Mouse (Mus musculus) embryonic facial prominence, embryonic 10.5 days (tissue): ENCODE data around the gene Dhx15. TPM values are rescaled to one million over a fixed set of nuclear protein-coding genes. Genes with fewer than 3 reads are reported as not detected.
A peak's percentile ranks its signal among the peaks of the same experiment; 100 is the strongest.

Experiments used
- DNase-seq: peaks from one replicate; pipeline ENCODE4 v3.0.0-alpha.2; 2017; ENCODE audit warnings: low spot score
- H3K27ac ChIP-seq: fragments of 300-500 bp; sonication (generic); replicated peaks from 2 replicates; pipeline ENCODE4 v1.5.1; 2016; ENCODE audit warnings: mild to moderate bottlenecking
- H3K27me3 ChIP-seq: fragments of 300-500 bp; sonication (generic); replicated peaks from 2 replicates; pipeline ENCODE4 v1.6.1; 2016; ENCODE audit warnings: low read depth, mild to moderate bottlenecking; ENCODE audit not compliant: poor library complexity, severe bottlenecking
- H3K36me3 ChIP-seq: fragments of 300-500 bp; sonication (generic); replicated peaks from 2 replicates; pipeline ENCODE4 v1.6.1; 2016; ENCODE audit warnings: mild to moderate bottlenecking, moderate library complexity
- H3K4me1 ChIP-seq: fragments of 300-500 bp; sonication (generic); 2 replicates; pipeline ENCODE4 v1.6.1; 2016
- H3K4me3 ChIP-seq: fragments of 300-500 bp; sonication (generic); 2 replicates; pipeline ENCODE4 v1.5.1; 2016; ENCODE audit warnings: mild to moderate bottlenecking, moderate library complexity
- H3K9me3 ChIP-seq: fragments of 300-500 bp; sonication (generic); 2 replicates; pipeline ENCODE4 v1.6.1; 2016; ENCODE audit warnings: mild to moderate bottlenecking
- WGBS: fragments of 180-500 bp; shearing (Covaris S2); methylation state at CpG from one replicate; pipeline ENCODE4 v1.1.7; 2016; 5-methylcytosine and 5-hydroxymethylcytosine counted together
- polyA plus RNA-seq: library from polyadenylated mRNA; unstranded; fragments of >200 nt; fragmentation: Nextera tagmentation; extraction: Ambion mirVana; gene quantifications from 2 replicates; pipeline ENCODE4 v1.2.1, GENCODE M21; 2016

Dhx15 gene
- polyA plus RNA-seq, 1 experiment from 2014 or later, result 214 TPM

- 86% methylated on average over 16 of the region's 16 CpGs for WGBS
- DNase-seq, result no peak
- Histone ChIP-seq H3K36me3 (peaks cover 49% of the 10 kb centered on the region), H3K4me1 (no peaks in the 10 kb centered on the region), H3K27me3 (no peaks in the 10 kb centered on the region), H3K4me3 (no peak overlapping the region), H3K9me3 (no peaks in the 10 kb centered on the region), H3K27ac (no peak overlapping the region)
Observed at GRCm38 (mm10) chr5:52135460-52136141, 54.7 kb downstream of the Dhx15 start.

DNA sequence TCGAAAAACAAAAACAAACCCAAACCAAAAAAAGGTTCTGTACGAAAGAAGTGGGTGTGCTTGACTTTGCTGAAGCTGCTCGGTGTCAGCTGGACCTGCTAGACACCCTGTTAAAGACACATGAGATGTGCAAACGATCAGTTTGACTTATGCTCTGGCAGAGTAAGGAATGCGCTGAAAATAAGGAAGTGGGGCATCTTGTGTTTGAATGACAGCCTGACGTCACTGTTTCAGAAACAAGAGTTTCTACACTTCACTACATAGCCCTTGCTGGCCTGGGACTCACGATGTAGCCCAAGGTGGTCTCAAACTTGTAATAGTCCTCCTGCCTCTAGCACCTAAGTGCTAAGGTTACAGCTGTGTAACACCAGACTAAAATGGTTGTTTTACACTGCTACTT is 57.5 kb downstream of the Dhx15 start:
- Histone ChIP-seq H3K4me1 (no peaks in the 10 kb centered on the region), H3K27ac (no peak overlapping the region), H3K4me3 (no peak overlapping the region), H3K36me3 (peaks cover 22% of the 10 kb centered on the region; the same call in 1 of the 2 replicates), H3K9me3 (no peaks in the 10 kb centered on the region), H3K27me3 (no peaks in the 10 kb centered on the region)
- no peak for DNase-seq
- 93% methylated on average over 7 of the region's 7 CpGs for WGBS

DNA sequence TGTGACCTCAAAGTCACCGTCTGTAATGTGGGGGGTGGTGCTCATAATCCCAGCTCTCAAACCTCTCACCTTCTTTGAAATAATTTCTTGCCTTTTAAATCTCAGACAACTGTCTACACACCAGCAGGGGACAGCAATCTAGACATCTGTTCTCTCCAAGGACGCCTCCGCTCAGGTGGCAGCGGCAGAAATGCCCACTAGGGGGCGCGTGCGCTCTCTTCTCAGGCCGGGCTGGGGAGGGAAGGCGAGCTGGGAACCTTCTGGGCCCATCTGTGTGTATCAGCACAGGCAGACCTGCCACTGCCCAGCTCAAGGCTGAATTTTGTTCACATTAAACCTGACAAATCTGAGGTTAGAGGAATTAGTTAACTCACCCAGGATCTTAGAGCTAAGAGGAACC is 58.2 kb downstream of the Dhx15 start:
- Histone ChIP-seq H3K27ac (no peak overlapping the region), H3K4me1 (no peaks in the 10 kb centered on the region), H3K27me3 (no peaks in the 10 kb centered on the region), H3K36me3 (peaks cover 15% of the 10 kb centered on the region; the same call in 1 of the 2 replicates), H3K4me3 (no peak overlapping the region), H3K9me3 (no peaks in the 10 kb centered on the region)
- peak; percentile 78 for DNase-seq
- WGBS, result 18% methylated on average over 9 of the region's 9 CpGs

GRCm38 (mm10) chr5:52131389-52131788 is 58.9 kb downstream of the Dhx15 start:
- Histone ChIP-seq H3K27ac (no peak overlapping the region), H3K4me3 (no peak overlapping the region), H3K36me3 (peaks cover 12% of the 10 kb centered on the region; the same call in 1 of the 2 replicates), H3K4me1 (peaks cover 1% of the 10 kb centered on the region; the same call in 1 of the 2 replicates), H3K9me3 (no peaks in the 10 kb centered on the region), H3K27me3 (no peaks in the 10 kb centered on the region)
- WGBS, result 90% methylated on average over 13 of the region's 13 CpGs
- no peak for DNase-seq

DNA sequence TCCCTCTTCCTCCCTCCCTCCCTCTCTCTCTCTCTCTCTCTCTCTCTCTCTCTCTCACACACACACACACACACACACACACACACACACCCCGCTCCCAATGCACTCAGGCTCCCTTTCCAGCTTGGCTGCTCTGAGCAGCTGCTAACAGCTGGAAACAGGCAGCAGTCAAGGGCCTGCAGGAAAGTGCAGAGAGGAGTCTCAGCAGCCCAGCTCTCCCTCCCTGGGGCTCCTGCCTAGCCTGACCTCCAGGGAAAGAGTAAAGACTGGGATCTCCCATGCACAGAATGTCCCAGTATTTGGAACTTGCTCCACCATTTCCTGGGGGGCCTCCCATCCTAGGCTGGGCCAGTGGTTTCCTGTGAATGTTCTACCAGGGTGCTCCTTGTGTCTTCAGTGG is 59.8 kb downstream of the Dhx15 start:
- no peaks in the 10 kb centered on the region for H3K27me3 ChIP-seq
- no peak overlapping the region for H3K27ac ChIP-seq
- no peaks in the 10 kb centered on the region for H3K9me3 ChIP-seq
- WGBS, result 81% methylated on average over 1 of the region's 1 CpGs
- peaks cover 4% of the 10 kb centered on the region; the same call in 1 of the 2 replicates for H3K4me1 ChIP-seq
- H3K36me3 ChIP-seq, result peaks cover 12% of the 10 kb centered on the region; the same call in 1 of the 2 replicates
- no peak for DNase-seq
- no peak overlapping the region for H3K4me3 ChIP-seq

- DNase-seq, result no peak
- Histone ChIP-seq H3K4me3 (no peak overlapping the region), H3K4me1 (peaks cover 4% of the 10 kb centered on the region; the same call in 1 of the 2 replicates), H3K27me3 (no peaks in the 10 kb centered on the region), H3K9me3 (no peaks in the 10 kb centered on the region), H3K36me3 (no peaks in the 10 kb centered on the region), H3K27ac (no peak overlapping the region)
- WGBS, result 66% methylated on average over 7 of the region's 7 CpGs
Observed at GRCm38 (mm10) chr5:52126263-52126662, 64.1 kb downstream of the Dhx15 start.

- Histone ChIP-seq H3K9me3 (no peaks in the 10 kb centered on the region), H3K27me3 (no peaks in the 10 kb centered on the region), H3K4me3 (no peak overlapping the region), H3K27ac (no peak overlapping the region), H3K36me3 (no peaks in the 10 kb centered on the region), H3K4me1 (peaks cover 4% of the 10 kb centered on the region; the same call in 1 of the 2 replicates)
- no peak for DNase-seq
- WGBS, result 78% methylated on average over 8 of the region's 8 CpGs
Observed at GRCm38 (mm10) chr5:52125854-52126253, 64.5 kb downstream of the Dhx15 start.

- no peak for DNase-seq
- H3K4me1 ChIP-seq, result peaks cover 4% of the 10 kb centered on the region; the same call in 1 of the 2 replicates
- H3K27ac ChIP-seq, result no peak overlapping the region
- H3K27me3 ChIP-seq, result peaks cover 13% of the 10 kb centered on the region; the same call in 1 of the 2 replicates
- WGBS, result 87% methylated on average over 6 of the region's 6 CpGs
- H3K4me3 ChIP-seq, result no peak overlapping the region
- no peaks in the 10 kb centered on the region for H3K9me3 ChIP-seq
- no peaks in the 10 kb centered on the region for H3K36me3 ChIP-seq
Observed at GRCm38 (mm10) chr5:52122146-52122545, 68.2 kb downstream of the Dhx15 start.

DNA sequence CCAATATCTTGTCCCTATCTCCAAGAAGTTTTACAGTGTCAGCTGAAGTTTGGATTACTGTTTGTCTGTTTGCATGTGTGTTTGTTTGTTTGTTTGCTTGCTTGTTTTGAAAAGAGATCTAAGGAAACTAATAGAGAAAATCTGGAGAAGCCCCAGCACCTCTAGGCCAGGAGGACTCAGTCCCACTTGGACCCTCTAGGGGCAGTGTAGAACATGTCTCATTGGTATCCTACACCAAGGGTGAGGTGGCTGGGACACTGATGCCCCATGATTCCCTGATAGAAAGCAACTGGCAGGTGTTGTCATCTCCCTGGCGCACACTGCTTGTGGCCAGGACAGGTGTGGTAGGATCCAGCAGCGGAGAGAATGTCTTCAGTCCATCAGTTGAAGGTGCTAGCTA is 70.5 kb downstream of the Dhx15 start:
- H3K27me3 ChIP-seq, result peaks cover 36% of the 10 kb centered on the region
- 70% methylated on average over 2 of the region's 2 CpGs for WGBS
- H3K4me1 ChIP-seq, result peaks cover 12% of the 10 kb centered on the region
- H3K36me3 ChIP-seq, result no peaks in the 10 kb centered on the region
- DNase-seq, result no peak
- no peak overlapping the region for H3K27ac ChIP-seq
- H3K9me3 ChIP-seq, result no peaks in the 10 kb centered on the region
- no peak overlapping the region for H3K4me3 ChIP-seq

DNA sequence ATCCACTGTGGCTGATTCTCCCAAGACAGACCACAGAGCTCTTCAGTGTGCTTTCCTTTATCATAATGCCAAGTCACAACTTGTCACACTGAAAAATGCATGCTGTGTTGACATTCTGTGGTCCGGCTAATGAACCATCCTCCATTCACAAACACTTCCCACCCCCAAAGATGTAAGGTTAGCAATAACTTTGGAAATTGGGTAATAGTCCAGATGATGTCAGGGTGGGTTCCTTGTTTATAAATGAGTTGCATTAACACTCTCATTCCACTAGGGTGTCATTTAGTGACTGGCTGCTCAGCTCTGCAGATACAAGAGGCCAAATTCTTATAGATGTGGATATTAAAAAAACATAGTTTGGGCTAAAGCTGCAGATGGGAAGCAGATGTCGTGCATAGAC is 71.1 kb downstream of the Dhx15 start:
- no peak for DNase-seq
- Histone ChIP-seq H3K27ac (no peak overlapping the region), H3K4me3 (no peak overlapping the region), H3K9me3 (no peaks in the 10 kb centered on the region), H3K27me3 (peaks cover 42% of the 10 kb centered on the region), H3K36me3 (no peaks in the 10 kb centered on the region), H3K4me1 (peaks cover 18% of the 10 kb centered on the region)
- 86% methylated on average over 2 of the region's 2 CpGs for WGBS

- Histone ChIP-seq H3K27me3 (peaks cover 56% of the 10 kb centered on the region), H3K9me3 (no peaks in the 10 kb centered on the region), H3K27ac (no peak overlapping the region), H3K36me3 (no peaks in the 10 kb centered on the region), H3K4me1 (peaks cover 32% of the 10 kb centered on the region), H3K4me3 (no peak overlapping the region)
- WGBS, result 88% methylated on average over 4 of the region's 4 CpGs
- no peak for DNase-seq
Observed at GRCm38 (mm10) chr5:52117829-52118228, 72.5 kb downstream of the Dhx15 start.

DNA sequence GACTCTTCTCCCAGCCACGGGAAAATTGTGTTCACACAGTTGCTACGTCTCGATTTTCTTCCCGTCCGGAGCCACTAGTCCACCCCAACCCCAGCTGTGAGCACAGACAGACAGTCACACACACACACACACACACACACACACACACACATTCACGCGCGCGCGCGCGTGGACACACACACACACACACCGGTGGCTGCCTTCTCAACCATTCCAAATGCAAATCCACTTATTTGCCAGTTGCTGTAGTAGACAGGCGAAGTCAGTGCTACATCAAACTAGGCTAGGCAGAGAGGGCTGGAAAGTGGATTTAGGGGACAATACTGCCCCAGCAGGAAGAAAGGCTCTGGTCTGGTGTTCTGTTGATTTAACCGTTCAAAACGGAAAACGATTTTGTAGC is 73.9 kb downstream of the Dhx15 start:
- H3K4me1 ChIP-seq, result peaks cover 41% of the 10 kb centered on the region
- DNase-seq, result peak; percentile 39
- H3K9me3 ChIP-seq, result no peaks in the 10 kb centered on the region
- peaks cover 70% of the 10 kb centered on the region for H3K27me3 ChIP-seq
- H3K36me3 ChIP-seq, result no peaks in the 10 kb centered on the region
- 4% methylated on average over 17 of the region's 17 CpGs for WGBS
- H3K27ac ChIP-seq, result no peak overlapping the region
- peak overlapping the region; percentile 72 for H3K4me3 ChIP-seq

GRCm38 (mm10) chr5:52115821-52116317 is 74.4 kb downstream of the Dhx15 start:
- Histone ChIP-seq H3K27ac (peak overlapping the region; percentile 75), H3K27me3 (peaks cover 76% of the 10 kb centered on the region), H3K4me3 (peak overlapping the region; percentile 72), H3K9me3 (no peaks in the 10 kb centered on the region), H3K4me1 (peaks cover 41% of the 10 kb centered on the region), H3K36me3 (no peaks in the 10 kb centered on the region)
- WGBS, result under 1% methylated on average over 53 of the region's 53 CpGs
- peak; percentile 89 for DNase-seq
